Mouse (Mus musculus) spleen, adult 12 weeks (tissue): Measurements from ENCODE around the gene Vti1a.

Experiments
- DNase-seq: peaks from one replicate; pipeline ENCODE4 v3.0.0; 2022; ENCODE audit warnings: low spot score

Gene Vti1a

DNA sequence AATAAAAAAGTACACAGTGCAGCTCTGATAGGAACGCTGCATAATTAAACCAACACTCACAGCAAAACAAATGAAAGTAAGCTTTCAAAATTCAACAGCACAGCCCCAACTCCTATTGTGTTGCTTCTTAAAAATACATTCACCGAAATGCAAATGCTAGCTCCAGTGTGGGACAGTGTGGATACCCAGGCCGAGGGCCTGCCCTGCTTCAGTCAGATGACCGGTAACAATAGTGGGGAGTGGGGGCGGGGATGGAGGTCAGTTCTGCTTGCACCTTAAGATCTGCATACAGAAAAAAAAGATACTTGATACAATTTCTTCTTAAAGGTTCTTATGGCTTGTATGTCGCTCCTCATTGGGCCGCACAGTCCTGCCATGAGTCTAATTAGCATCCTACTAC is 65.2 kb downstream of the Vti1a start:
- no peak for DNase-seq

DNA sequence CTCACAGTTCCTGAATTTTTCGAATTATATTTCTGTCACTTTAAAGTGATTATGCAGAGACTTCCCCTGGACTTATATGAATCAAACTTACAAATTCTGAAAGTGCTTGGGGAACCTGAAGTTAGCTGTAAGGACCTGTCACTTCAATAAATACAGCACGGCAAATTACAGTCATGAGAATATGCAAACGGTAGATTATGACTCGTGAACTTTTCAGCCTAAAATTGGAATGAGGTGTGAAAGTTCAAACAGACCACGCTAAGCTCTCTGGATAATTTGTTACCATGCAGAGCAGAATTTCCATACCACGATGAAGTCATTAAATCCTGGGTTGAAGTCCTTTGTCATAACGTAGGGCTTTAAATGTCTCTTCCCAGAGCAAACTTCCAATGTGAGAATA is 66.7 kb downstream of the Vti1a start:
- no peak for DNase-seq

DNA sequence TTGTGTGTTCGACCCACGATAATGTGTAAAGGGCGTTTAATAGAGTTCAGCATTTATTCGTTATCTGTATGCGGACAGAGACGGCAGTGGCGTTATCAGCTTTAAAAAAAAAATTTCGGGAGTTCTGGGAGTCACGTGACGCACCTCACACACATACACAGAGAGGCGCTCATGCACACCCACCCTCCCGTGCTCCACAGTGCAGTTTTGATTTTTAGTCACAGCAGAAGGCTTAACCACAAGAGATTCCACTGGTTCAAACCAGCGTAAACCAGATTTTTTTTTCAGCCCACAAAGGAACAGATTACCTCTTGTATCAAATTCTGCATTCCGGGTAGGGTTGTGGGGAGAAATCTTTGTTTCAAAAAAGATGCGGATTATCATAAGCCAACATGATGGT is 68.5 kb downstream of the Vti1a start:
- DNase-seq = no peak

DNA sequence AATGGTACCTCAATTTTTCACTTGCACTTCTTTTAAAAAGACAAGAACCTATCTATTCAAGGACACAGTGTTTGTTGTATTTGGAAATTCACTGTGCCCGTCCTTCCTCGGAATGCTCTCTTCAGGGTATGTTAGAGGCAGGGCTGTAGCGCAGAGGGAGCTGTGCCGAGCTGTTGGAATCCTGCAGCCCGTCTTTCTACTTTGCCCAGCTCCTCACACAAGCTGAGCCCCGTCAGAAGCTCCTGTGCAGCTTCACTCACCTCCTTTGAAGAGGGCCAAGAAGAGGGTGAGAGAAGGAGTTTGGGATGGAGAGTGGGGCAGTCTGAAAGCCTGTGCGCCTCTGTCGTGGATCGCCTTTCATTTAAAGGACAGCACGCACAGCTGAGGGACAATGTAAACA is 72.9 kb downstream of the Vti1a start:
- no peak for DNase-seq

DNA sequence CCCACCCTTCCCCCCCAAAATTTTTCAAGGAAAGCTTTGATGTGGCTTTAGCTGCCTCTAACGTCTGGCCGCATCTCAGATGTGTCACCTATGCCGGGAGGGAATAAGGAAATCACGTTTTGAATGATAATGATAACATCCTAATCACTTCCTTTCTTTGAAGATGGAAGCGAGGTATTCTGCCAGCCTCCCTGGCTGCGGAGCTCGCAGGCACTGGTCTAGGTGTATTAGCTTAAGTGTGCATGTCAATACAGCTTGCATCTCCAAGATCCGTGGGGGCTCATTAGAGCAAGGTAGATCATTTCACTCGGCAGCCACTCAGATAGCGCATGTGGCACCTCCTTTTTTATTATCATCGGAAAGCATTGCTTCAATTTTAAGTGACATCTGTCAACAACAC is 74.2 kb downstream of the Vti1a start:
- DNase-seq = no peak

DNA sequence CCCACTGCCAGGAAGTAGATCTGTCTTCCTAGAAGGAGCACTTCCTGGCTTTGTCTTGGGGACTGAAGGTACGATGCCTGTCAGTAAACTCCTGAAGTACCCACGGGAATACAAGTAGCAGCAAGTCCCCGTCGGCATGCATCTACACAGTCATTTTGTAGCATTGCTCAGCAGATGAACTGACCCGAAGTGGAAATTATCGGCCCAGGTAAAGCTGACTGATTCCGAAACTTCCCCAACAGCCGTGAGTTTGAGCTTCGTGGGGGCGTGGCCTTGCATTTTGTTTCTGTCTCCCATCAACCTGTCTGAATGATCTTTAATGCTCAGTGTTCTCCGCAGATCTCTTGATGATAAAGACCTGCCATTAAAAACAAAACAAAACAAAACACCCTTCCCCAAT is 85.5 kb downstream of the Vti1a start:
- no peak for DNase-seq

DNA sequence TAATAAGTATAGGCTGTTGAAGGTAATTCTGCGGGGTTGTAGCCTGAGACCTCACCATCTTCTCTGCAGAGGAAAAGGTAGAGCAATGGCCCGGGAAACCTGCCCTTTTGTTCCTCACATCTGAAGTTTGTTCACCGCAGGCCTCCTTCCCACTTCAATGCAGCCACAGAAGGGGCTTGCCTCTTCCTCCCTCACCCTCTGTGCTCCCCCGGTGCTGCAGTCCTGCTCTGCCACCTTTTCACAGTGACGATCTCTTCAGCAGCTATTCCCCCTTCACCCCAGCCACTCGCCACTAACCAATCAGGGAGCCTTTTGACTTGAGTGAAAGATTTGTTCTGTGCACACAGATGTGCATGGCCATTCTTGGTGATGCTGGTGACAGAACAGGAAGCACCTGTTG is 92.4 kb downstream of the Vti1a start:
- no peak for DNase-seq

DNA sequence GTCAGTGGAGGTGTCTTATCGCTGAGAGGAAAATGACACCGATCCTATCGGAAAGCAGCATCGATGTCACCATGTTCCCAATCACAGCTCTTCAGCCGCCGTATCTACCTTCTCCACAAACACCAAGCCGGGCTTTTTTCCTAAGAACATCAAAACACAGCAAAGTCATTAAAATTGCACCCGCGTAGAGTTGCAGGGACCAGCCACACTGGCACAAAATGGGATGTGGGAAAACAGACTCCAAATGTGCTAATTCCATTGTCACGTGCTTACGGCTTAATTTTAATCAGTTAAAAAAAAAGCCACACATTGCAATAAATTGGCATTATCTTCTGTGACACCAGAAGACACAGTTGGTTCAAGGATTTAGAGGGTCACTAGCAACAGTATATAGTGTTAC is 95.3 kb downstream of the Vti1a start:
- no peak for DNase-seq

DNA sequence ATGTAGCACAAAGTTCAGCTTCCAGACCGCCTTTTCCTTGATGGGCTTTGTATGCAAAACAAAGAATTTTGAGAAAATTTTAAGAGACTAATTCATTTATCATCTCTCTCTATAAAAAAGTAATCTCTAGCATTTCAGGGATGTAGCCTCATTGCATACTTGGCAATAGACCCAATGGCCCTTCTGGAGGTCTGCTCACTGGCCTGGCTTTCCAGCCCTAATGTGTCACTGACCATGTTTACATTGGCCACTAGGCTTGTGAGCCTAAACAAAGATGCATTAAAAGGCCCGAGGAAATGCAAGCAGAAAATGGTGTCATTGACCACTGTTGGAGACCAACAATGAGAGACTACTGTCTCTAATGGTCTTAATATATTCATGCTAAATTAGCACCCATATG is 95.8 kb downstream of the Vti1a start:
- DNase-seq = no peak

DNA sequence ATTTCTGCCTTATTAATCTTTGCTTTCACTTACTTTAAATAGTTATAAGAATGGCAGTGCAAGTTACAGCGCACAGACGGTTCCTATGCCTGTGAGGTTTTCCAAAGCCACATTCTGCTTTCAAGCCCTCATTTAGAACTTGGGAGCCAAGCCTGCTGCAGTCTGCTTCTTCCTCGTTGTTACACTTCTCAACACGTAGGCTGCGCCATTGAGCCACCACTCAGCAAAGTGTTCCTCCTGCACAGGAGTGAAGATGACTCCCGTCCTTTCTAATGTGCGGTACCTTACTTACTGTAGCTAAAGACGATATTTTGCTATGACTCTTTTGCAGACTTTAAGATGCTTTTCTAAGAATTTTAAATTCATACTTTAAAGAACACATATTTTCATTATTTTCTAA is 98.0 kb downstream of the Vti1a start:
- DNase-seq = no peak

DNA sequence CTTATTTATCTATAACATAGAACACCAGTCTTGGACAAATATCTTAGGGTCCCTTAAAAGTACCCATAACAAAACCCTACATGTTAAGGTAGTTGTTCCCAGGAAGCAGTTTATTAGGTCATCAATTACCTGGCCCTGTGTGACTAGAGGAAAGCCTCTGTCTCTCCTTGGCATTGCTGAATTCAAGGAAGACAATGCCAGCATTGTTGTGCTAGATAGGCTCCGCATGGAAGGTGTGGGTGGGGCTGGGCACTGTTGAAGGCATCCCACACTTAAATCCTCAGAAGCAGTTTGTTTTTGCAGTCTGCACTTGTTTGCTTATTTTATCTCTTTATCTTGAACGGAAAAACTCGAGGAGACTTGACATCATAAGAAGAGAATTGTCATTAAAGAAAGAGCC is 102.7 kb downstream of the Vti1a start:
- no peak for DNase-seq

DNA sequence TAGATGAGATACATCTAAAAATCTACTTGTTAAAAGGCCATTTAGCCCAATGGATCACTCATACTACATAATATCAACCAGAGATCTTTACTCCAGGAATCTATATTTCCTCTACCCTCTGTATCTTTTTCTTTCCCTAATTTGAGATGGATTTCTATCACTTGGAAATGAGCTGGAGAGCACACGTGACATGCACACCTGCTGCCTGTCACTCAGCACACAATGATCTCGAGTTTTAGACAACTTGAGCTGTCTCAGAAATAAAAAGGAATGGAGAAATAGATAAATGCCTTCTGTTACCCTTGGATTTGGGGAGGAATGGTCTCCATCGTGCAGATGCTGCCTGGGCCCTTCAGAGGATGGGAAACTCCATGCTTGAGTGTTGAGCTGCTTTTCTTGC is 103.9 kb downstream of the Vti1a start:
- no peak for DNase-seq

DNA sequence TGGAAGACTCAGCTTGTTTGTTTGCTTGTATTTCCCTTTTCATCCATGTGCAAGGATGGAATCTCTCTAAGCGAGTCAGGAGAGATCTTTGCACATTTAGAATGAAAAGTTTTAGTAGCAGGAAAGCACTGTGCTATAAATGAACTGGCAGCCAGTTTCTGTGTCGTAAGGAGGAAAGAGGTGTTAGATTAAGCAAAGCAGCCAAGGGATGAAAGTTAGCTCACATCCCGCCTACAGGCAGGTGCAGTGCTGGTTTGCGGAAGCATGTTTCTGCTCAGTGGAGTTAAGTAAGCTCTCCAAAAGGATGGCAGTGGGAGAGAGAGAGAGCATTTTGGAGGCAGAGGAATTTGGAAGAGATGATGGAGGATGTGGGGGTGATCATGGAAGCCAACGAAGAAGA is 105.7 kb downstream of the Vti1a start:
- no peak for DNase-seq

DNA sequence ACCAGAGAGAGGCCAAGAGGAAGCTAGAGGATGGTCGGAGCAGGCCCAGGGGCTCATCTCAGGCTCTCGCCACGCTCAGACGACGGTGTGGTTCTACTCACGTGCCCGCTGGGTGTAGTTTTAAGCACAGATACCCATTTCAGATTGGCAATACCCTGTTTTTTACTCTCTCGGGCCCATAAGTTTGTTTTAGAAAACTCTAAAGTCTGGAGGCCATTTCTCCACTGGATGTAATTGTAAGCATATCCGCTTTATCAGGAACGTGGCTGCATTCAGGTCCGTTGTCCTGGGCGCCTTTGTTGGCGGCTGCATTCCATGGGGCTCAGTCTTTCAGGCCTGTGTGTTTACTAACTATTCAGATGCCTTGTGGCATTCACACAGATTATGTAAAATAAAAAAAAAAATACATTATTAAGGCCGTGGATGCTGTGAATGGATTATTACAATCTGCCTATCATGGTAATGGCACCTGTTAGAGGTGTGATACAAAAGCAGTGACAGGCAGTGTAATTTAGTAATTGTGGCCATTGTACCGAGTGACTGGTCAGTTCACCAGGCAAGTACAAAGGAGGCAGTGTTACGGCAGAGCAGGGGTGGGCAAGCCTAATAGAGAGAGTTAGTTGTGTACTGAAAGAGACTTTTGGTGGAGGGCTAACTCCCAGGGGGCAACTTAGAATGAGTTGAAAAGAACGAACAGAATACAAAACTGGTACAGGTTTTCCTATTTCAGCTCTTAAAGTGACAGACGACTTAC is 106.4 kb downstream of the Vti1a start:
- no peak for DNase-seq

DNA sequence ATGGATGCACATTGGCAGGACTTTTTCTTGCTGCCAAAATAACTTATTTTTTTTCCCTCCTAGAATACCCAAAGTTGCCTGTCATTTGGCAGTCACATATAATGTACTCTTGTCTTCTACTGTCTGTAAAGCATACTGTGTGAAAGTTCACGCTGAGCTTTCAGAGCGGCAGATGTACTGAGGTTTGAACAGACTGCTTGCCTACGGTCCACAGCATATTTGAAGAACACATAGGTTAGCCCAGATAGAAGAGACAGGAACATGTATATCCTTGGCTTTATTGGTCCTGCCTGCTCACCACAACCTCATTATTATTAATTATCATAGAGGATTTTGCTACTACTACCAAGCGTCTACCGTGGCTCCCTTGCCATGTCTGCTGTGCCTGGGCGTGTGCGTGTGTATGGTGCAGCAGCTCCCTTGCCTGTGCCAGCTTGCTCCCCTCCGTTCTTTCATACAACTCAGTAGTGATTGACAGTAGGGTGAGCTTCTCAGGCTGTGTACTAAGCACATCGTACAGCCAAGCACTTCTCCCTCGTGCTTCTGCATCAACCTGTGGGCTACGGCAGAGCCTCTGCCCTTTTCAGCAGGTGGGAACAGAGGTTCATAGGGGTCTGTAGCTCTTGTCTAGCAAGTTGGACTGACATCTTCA is 107.1 kb downstream of the Vti1a start:
- DNase-seq = no peak

DNA sequence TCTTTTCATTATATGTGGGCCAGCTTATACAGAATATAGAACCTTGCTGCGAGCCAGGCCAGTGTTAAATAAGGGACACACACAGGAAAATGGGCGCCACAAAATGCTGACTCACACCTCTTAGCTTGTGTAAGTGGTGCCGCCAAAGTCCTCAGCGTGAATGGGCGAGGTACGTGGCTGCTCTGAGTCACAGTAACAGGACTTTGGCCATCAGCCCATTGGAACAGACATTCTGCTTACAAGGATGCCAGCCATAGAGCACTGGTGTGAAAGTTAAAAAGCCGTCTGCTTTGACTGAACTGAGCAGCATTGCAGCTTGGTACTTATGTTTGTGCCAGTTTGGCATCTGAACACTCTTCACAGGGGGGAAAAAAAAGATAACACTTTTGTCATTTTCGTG is 107.9 kb downstream of the Vti1a start:
- DNase-seq = peak; percentile 7

DNA sequence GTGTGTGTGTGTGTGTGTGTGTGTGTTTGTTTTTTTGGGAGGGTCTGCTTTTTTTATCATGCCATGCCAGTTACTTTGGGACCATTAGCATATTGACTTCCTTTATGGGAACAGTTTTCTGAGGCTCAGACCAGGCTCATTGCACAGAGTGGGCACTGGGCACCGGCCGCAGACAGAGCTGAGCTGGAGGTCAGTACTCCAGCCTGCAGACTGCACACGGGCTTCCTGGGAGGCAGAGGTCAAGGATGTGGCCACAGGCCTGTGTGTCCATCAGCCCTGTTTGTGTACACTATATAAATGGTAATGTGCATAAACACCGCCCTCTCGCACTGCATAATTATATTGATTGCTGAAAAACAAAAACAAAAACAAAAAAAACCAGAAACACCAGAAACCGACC is 108.4 kb downstream of the Vti1a start:
- DNase-seq = no peak

DNA sequence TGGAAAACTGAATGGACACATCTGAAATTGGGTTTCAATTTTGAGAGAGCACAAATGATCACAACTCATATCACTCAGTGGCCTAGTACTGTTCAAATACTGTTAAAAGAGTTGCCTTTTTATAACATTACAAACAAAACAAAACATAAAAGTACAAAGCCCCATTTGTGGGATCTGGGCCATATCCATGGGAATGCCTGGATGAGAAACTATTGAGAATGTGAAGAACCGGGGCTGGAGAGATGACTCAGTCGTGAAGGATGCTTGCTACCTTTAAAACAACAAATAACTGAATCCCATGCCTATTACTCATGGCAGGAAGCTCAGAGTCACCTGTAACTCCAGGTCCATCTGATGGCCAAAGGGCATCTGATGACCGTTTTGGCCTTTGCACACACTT is 124.2 kb downstream of the Vti1a start:
- DNase-seq = no peak

DNA sequence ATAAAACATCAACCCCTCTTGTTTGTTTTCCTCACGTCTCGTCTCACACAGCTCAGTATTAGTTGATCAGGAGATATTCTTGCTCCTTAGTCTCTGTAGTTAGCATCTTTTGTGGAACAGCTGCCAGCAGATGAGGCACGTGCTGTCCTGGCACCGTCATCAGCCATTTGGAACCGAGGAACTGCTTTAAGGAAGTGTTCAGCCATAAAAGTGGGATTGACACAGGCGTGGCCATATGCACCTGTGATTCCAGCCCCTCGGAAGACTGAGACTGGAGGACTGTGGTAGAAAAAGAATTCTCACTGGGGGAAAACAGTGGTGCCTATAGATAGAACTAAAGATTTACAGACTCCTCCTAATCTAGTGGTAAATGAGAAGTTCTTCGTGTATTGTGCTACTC is 127.5 kb downstream of the Vti1a start:
- no peak for DNase-seq

DNA sequence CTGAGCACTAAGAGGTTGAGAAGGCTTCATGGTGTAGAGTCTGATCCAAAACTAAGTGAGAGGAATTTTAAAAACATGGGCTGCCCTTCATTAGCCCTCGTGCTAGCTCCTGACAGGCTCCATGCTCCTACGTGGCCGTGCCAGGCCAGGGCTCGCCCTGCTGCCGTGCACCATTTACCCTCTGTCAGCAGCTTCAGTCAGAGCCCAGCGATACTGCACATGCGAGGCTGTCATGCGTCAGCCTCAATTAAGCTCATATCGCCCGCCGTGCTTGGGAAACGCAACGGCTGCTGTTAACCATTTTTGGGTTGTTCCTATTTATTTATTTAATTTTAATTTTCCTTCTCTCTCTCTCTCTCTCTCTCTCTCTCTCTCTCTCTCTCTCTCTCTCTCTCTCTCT is 133.0 kb downstream of the Vti1a start:
- no peak for DNase-seq

DNA sequence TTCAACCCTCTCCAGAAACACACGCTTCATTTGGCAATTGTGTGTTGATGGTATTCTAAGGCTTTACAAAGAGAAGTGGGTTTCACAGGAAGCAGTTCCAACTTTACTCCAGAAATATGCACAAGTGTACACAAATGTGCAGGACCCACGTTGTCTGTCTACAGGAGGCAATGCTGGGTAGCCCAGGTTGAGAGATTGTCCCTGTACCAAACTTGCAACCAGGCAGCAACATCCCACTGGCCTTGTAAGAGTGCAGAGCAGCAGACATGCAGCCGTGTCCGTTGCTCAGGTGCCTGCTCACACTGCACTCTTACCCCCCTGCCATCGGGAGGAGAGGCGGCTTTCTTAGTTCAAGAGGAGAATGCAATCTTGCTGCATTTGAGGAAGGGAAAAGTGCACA is 133.4 kb downstream of the Vti1a start:
- DNase-seq = no peak

DNA sequence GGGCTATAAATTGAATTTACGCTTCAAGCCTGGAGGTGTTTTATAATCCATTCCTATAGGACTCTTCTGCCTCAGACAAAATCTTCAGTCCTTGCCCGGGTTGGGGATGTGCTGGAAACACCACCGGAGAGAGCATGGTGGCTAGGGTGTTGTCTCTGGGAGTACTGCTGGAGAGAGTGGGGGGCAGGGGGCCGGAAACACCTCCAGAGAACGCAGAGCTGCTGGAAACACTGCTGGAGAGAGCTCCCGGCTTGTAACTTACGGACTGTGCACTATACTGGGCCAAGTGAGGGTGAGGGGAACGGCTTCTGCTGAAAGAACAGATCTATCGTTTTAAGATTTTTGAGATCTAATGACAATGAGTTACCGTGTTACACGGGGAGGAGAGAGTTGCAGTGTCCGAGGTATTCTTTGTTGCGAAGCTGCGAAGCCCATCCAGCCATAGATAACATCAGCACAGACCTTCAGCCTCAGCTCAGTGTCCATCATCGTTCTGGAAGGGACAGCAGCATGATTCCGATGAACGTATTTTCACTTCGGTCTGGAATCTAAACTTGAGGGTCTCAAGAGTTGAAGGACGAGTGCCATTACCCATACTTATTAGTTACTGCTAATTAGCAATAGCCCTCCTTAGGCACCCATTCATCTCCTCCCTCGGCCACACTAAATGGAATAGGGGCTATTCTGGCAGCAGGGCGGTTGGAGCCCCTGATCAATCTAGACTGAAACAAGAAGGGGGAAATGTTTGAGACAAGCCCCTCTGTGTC is 140.4 kb downstream of the Vti1a start:
- DNase-seq = no peak

DNA sequence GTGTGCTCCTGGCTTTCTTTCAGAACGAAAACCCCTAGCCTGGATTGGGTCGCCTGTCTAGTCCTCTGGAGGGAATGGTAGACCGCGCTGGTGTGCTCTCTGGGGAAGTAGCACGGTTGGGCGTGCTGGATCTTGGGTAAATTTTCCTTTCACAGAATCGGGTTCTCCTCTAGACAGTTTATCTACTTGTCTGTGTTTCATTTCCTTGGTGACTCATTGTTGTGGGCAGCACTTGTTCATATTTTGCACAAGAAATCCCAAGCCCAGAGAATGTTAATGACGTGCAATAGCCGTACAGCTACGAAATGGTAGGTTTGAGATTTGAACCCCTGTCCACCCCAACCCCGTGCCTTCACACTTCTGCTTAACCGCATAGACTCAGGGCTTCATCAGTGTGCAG is 145.9 kb downstream of the Vti1a start:
- no peak for DNase-seq
